Mouse (Mus musculus) gastrocnemius, adult 8-10 months (tissue): ENCODE data around the gene Plrg1. TPM values are rescaled to one million over a fixed set of nuclear protein-coding genes. Genes with fewer than 3 reads are reported as not detected.

Experiments used
- DNase-seq, 2 experiments: peaks; one replicate each; pipeline ENCODE4 v3.0.0; 2022; ENCODE audit warnings: low spot score in 2 of 2
- total RNA-seq, 4 experiments: library from RNA; stranded (reverse); gene quantifications; 2 replicates each; pipeline ENCODE4 v1.2.4; 2022

The Plrg1 gene
- total RNA-seq: 10 to 100 TPM; 18.0 to 21.7 (median 20.1) TPM

- peak; percentile 97 to 98 for DNase-seq
Measured at GRCm38 (mm10) chr3:83055281-83056038, at the start of gene Plrg1. Plrg1 (plus strand) TSS chr3:83055522.

GRCm38 (mm10) chr3:83007557-83007956 lies 47.8 kb upstream of the Plrg1 start, which contains the start of gene Fgg:
Fgg (plus strand) TSS chr3:83007724.
- no peak for DNase-seq

GRCm38 (mm10) chr3:83010291-83010690 lies 45.0 kb upstream of the Plrg1 start:
- DNase-seq: no peak

- no peak for DNase-seq
Measured at GRCm38 (mm10) chr3:83011136-83011535, 44.2 kb upstream of the Plrg1 start.

GRCm38 (mm10) chr3:83011565-83011964 lies 43.8 kb upstream of the Plrg1 start:
- no peak for DNase-seq

GRCm38 (mm10) chr3:83012636-83013035 lies 42.7 kb upstream of the Plrg1 start:
- no peak for DNase-seq

- DNase-seq: no peak
Measured at GRCm38 (mm10) chr3:83013951-83014350, 41.4 kb upstream of the Plrg1 start.

GRCm38 (mm10) chr3:83016236-83016635 lies 39.1 kb upstream of the Plrg1 start:
- DNase-seq: no peak

- no peak for DNase-seq
Measured at GRCm38 (mm10) chr3:83020387-83020786, 34.9 kb upstream of the Plrg1 start.

GRCm38 (mm10) chr3:83021176-83021575 lies 34.1 kb upstream of the Plrg1 start:
- no peak for DNase-seq

GRCm38 (mm10) chr3:83025036-83025435 lies 30.3 kb upstream of the Plrg1 start:
- DNase-seq: no peak

- no peak for DNase-seq
Measured at GRCm38 (mm10) chr3:83025475-83026301, 29.6 kb upstream of the Plrg1 start, which contains the start of gene Fga. Fga (plus strand) TSS chr3:83026076.

GRCm38 (mm10) chr3:83027546-83028251 lies 27.6 kb upstream of the Plrg1 start:
- DNase-seq: no peak

GRCm38 (mm10) chr3:83030331-83030730 lies 25.0 kb upstream of the Plrg1 start:
- no peak for DNase-seq

GRCm38 (mm10) chr3:83032746-83033308 lies 22.5 kb upstream of the Plrg1 start:
- no peak for DNase-seq

GRCm38 (mm10) chr3:83033801-83034200 lies 21.5 kb upstream of the Plrg1 start:
- DNase-seq: no peak

- no peak for DNase-seq
Measured at GRCm38 (mm10) chr3:83038865-83039264, 16.5 kb upstream of the Plrg1 start.

- DNase-seq: no peak
Measured at GRCm38 (mm10) chr3:83039666-83040065, 15.7 kb upstream of the Plrg1 start.

GRCm38 (mm10) chr3:83042451-83042850 lies 12.9 kb upstream of the Plrg1 start:
- no peak for DNase-seq

GRCm38 (mm10) chr3:83046649-83047048 lies 8.7 kb upstream of the Plrg1 start:
- DNase-seq: no peak

- no peak for DNase-seq
Measured at GRCm38 (mm10) chr3:83049680-83050079, 5.6 kb upstream of the Plrg1 start, which contains the start of gene Fgb. Fgb (minus strand) TSS chr3:83049863.
